Mouse (Mus musculus): ENCODE measurements at regions not wholly inside any gene's neighbourhood (a gene's known extent, or its start where the extent isn't known, plus 50 kb on each side); places are given as distances from the start of the nearest gene placed in this dataset.

DNA sequence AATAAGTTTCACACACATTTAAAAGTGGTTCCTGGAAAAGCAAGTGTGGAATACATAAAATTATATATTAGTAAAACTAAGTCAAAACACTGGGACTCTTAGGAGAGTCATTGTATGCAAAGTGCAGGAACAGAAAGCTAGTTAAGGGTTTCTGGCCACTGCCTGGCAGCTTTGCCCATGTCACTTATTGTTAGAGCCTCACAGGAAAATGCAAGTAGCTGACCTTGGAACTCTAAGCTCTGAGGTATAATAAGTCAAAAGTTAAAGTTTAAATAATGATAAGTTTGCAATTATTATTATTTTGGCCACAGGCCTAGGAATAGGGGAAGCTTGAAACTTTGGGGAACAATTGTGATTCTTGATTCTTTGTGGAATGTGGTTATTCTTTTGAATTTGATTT, 3858.8 kb downstream of the 9330182O14Rik start:
- no peak for TF ChIP-seq CTCF (IDR thresholded peaks at IDR 0.05; ENCODE audit: insufficient read depth, low read depth, low read length)
- no peak for TF ChIP-seq POLR2A (IDR thresholded peaks at IDR 0.05; ENCODE audit: insufficient read depth, low read depth, low read length)
